Mouse (Mus musculus) R1 (cell line): ENCODE results near the gene Akr1e1.

Source experiments
- DNase-seq: peaks from one replicate; pipeline ENCODE4 v3.0.0-alpha.2; 2018; ENCODE audit warnings: low read depth, low spot score

Gene Akr1e1

DNA sequence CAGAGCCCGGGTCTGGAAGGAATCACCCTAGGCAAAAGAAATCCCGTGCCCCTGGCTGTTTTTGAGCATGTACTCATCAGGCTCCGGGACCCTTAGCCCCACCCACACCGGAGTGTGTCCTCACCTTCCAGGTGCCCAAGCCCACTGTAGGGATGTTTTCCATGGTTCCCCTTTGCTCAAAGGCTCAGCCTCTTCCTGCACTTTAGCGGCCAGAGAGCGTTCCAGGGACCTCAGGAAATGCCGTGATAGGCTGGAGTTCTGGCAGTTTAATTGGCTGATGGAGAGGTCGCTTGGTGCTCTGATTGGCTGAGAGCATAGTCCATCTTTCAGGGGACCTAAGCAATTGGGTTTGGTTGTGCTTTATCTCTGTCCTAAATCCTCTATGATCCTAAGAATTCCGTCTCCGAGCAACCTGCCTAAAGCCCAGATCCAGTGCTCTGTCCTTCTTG lies at the start of gene Akr1e1:
TSS of gene Akr1e1 (minus strand) at position 214 of the 449 bp plus-strand sequence.
- DNase-seq, result peak; percentile 98

GRCm38 (mm10) chr13:4658346-4658745 lies 49.4 kb upstream of the Akr1e1 start:
- peak; percentile 83 for DNase-seq

- peak; percentile 65 for DNase-seq
Observed at GRCm38 (mm10) chr13:4656277-4657146, 47.5 kb upstream of the Akr1e1 start.

DNA sequence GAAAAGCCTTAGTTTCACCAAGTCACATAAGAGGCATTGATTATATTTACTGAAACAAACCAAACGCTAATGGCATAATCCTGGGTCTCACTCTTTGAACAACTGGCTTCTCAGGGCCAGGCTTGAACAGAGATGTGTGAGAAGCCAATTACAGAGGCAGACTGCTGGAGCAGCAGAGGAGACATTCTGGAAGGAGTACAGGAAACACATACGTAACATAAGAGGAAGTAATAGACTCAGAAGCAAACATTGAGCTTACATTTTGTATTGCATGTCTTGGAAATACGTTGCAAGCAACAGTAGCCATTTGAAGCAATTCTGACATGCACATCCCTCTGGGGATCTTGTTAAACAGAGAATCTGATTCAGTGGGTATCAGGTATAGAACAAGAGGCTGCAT lies 41.2 kb upstream of the Akr1e1 start:
- no peak for DNase-seq

GRCm38 (mm10) chr13:4645248-4645647 lies 36.3 kb upstream of the Akr1e1 start:
- DNase-seq, result no peak

DNA sequence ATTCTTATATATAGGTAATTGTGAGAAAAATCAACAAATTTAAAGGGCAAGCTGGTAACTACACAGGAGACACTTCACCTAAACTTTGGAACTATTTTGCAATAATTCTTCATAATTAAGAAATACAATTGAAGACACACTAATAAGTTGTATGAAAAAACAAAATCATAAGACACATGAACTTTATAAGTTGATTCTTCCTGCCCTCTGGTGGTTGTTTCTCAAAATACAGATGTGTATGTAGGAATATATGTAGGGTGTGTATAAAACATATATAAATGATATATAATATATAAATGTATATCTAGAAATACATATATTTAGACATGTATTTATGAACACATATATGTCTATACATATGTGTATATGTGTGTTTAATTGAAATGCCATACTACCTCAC lies 1.9 kb upstream of the Akr1e1 start:
- DNase-seq, result peak; percentile 18

GRCm38 (mm10) chr13:4608530-4608929 lies 444 bp downstream of the Akr1e1 start:
- DNase-seq, result no peak

GRCm38 (mm10) chr13:4606821-4607220 lies 2.2 kb downstream of the Akr1e1 start:
- DNase-seq, result peak; percentile 7

GRCm38 (mm10) chr13:4603431-4603830 lies 5.5 kb downstream of the Akr1e1 start:
- DNase-seq, result peak; percentile 31

- no peak for DNase-seq
Observed at GRCm38 (mm10) chr13:4576921-4577320, 32.1 kb downstream of the Akr1e1 start.

- DNase-seq, result no peak
Observed at GRCm38 (mm10) chr13:4573871-4574270, 35.1 kb downstream of the Akr1e1 start, which contains the start of gene Akr1c21. Gene Akr1c21 (plus strand): TSS chr13:4574075.

DNA sequence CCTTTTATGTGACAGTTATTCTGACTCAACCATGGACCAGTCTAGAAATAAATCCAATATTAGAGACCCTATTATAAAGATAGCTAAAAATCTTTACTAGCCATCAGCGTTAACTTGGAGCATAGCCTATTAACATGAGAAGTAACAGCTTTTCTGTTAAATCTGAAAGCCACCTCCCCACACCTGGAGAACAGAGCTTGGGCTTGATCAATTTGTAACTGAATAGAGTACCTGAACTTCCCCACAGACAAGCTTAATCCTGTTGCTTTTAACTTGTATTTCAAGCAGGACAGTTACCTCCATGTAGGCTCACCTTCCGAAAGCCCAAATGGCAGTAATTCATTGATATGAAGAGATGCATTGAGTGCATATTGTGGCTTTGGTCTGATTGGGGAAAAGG lies 43.0 kb downstream of the Akr1e1 start:
- peak; percentile 71 for DNase-seq

- peak; percentile 92 for DNase-seq
Observed at GRCm38 (mm10) chr13:4560500-4560899, 48.5 kb downstream of the Akr1e1 start.

DNA sequence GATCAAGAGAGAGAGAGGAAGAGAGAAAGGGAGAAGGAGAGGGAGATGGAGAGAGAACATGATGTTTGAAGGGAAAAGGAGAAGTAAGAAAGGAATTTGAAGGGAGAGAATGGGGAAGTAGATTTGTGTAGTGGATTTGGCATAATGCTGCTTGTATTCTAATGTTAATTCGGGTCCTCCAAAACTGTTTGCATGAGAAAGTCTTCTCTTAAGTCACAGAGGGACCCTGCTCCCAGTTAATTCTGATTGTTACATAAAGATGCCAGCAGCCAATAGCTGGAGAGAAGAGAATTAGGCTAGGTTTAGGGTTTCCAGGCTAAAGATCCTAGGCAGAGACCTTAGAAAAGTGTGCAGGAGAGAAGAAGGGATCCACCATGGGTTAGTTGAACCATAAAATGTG lies 49.8 kb downstream of the Akr1e1 start:
- peak; percentile 90 for DNase-seq
